Mouse (Mus musculus) small intestine, adult 2 months (tissue): ENCODE measurements around the gene Marveld1.

ENCODE experiments used
- CTCF ChIP-seq: fragments of 200-500 bp; IDR thresholded peaks from 2 replicates; pipeline ENCODE4 v1.5.1; 2012; ENCODE audit warnings: low read depth, mild to moderate bottlenecking, control low read depth, inconsistent platforms, low read length, moderate library complexity, mixed read lengths; ENCODE audit not compliant: insufficient replicate concordance, insufficient read length; ENCODE audit errors: extremely low read depth
- POLR2A ChIP-seq: fragments of 200-500 bp; IDR thresholded peaks from 2 replicates; pipeline ENCODE4 v1.6.1; 2012; ENCODE audit warnings: low read depth, mild to moderate bottlenecking, control low read depth, inconsistent platforms, low read length, moderate library complexity

GRCm38 (mm10) chr19:42157493-42158237, 10.5 kb downstream of the Marveld1 start:
- TF ChIP-seq CTCF (no peak), POLR2A (no peak)
